Mouse (Mus musculus): ENCODE measurements around the gene Csnk1g1.

GRCm38 (mm10) chr9:65928456-65928855 is 19.7 kb downstream of the Csnk1g1 start:
- TF ChIP-seq POLR2A (IDR thresholded peaks at IDR 0.05; ENCODE audit: borderline replicate concordance, extremely low read depth, insufficient read depth, insufficient read length, poor library complexity, severe bottlenecking) = no peak
- no peak for TF ChIP-seq CTCF (IDR thresholded peaks at IDR 0.05; ENCODE audit: borderline replicate concordance, extremely low read depth, insufficient read depth, insufficient read length)
